Mouse (Mus musculus) stomach, embryonic 15.5 days (tissue): ENCODE measurements at regions not wholly inside any gene's neighbourhood (a gene's known extent, or its start where the extent isn't known, plus 50 kb on each side); places are given as distances from the start of the nearest gene placed in this dataset.

Experiments
- ATAC-seq: fragments of 200-750 bp; cut with Nextera tagmentation; 2 replicates; pipeline ENCODE4 v1.8.0; 2017; ENCODE audit warnings: low read depth, moderate number of reproducible peaks, moderate TSS enrichment; ENCODE audit not compliant: insufficient read depth, low FRiP score
- H3K27ac ChIP-seq: fragments of 300-500 bp; sonication (generic); 2 replicates; pipeline ENCODE4 v1.5.1; 2015; ENCODE audit warnings: mild to moderate bottlenecking, inconsistent platforms
- H3K27me3 ChIP-seq: fragments of 300-500 bp; sonication (generic); replicated peaks from 2 replicates; pipeline ENCODE4 v1.6.1; 2015; ENCODE audit warnings: inconsistent platforms
- H3K36me3 ChIP-seq: fragments of 300-500 bp; sonication (generic); 2 replicates; pipeline ENCODE4 v1.6.1; 2015; ENCODE audit warnings: inconsistent platforms
- H3K4me1 ChIP-seq: fragments of 300-500 bp; sonication (generic); 2 replicates; pipeline ENCODE4 v1.6.1; 2015; ENCODE audit warnings: inconsistent platforms
- H3K4me2 ChIP-seq: fragments of 300-500 bp; sonication (generic); 2 replicates; pipeline ENCODE4 v1.6.1; 2015; ENCODE audit warnings: mild to moderate bottlenecking, inconsistent platforms
- H3K4me3 ChIP-seq: fragments of 300-500 bp; sonication (generic); replicated peaks from 2 replicates; pipeline ENCODE4 v1.5.1; 2015; ENCODE audit warnings: inconsistent platforms
- H3K9ac ChIP-seq: fragments of 300-500 bp; sonication (generic); 2 replicates; pipeline ENCODE4 v1.6.1; 2015; ENCODE audit warnings: inconsistent platforms
- H3K9me3 ChIP-seq: fragments of 300-500 bp; sonication (generic); 2 replicates; pipeline ENCODE4 v1.6.1; 2016; ENCODE audit warnings: inconsistent platforms
- WGBS: fragments of 180-500 bp; shearing (Covaris S2); methylation state at CpG from one replicate; pipeline ENCODE4 v1.1.7; 2015; 5-methylcytosine and 5-hydroxymethylcytosine counted together

DNA sequence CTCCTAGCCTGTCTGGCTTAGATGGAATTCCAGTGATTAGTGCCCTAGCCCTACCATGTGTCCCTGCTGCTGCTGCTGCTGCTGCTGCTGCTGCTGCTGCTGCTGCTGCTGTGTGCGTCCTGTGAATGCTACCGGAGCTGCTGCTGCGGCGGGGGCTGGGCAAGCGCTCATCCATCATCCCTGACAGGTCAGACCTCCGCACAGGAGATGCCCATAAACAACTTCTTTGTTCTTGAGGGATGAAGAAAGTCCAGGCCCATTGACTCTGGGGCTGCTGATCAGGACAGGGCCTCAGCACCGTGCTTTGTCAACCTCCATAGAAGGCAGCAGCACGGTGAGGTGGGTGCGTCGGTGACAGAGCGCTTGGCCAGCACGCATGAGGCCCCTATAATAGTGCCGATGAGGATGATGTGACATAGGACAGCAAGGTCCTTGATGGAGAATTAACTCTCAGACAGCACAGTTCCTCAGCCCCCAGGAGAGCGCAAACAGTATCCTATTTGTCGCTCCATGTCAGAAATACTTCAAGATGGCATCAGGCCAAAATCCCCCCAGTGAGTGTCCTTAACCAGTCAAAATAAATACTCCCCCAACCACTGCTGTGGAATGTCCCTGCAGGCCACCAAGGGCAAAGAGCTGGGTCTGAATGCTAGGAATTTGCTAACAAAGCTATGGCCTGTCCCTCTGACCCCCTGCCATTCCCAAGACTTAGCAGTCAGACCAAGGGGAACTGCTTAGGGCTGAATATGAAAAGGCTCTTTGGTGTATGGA is 95.1 kb upstream of the Errfi1 start:
- Histone ChIP-seq H3K27me3 (no peaks in the 10 kb centered on the region), H3K9me3 (no peaks in the 10 kb centered on the region), H3K27ac (peak overlapping the region; percentile 74), H3K4me2 (no peak overlapping the region), H3K9ac (no peak overlapping the region), H3K4me3 (no peak overlapping the region), H3K4me1 (peaks cover 19% of the 10 kb centered on the region), H3K36me3 (no peaks in the 10 kb centered on the region)
- WGBS: 12% methylated on average over 15 of the region's 15 CpGs
- peak; percentile 44; the same call in 1 of the 2 replicates for ATAC-seq

DNA sequence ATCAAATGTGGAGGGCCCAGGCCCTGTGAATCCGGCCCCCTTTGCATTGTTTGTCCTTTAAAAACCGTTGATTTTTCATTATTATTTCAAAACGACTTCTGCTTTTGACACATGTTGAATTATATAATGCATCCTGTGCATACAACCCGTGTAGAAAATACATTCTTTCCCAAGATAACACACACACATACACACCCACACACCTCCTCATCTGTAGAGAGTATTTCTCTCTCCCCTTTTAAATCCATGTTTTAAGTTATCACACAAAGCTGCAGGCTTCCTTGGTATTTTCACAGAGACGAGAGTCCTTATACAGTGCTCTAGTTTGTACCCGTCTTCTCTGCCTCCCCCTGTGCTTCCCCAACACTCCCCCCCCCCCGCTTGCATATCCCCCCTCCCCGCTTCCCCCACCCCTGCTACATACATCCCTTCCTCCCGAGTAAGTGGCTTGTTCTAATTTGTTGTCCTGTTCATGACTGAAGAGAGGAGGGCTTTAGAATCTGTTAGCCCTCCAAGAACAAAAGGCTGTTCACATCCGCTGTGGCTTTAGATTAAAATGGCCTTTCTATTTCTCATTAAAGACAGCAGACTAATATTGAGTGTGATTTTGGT is 95.8 kb upstream of the Errfi1 start:
- no peak overlapping the region for H3K4me2 ChIP-seq

DNA sequence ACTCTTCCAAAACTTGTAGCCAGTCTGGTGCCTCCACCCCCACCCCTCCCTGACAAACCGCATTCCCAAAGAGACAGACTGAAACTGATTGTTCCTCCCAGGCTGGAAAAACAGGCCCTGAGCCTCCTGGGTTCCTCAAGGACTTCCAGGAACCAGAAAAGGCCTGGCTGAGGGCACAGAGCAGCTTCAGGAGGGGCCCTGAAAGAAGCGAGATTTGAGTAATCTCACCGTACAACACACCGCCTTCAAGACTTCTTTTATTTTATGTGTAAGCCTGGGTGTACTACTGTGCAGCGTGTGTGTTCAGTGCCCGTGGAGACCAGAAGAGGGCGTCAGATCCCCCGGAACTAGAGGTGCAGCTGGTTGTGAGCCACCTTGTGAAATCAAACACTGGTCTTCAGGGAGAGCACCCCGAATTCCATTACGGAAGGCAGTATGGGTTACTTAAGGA is 96.4 kb upstream of the Errfi1 start:
- Histone ChIP-seq H3K9me3 (no peaks in the 10 kb centered on the region), H3K9ac (no peak overlapping the region), H3K27ac (peak overlapping the region; percentile 37; the same call in 1 of the 2 replicates), H3K27me3 (no peaks in the 10 kb centered on the region), H3K36me3 (no peaks in the 10 kb centered on the region), H3K4me2 (no peak overlapping the region), H3K4me1 (peaks cover 19% of the 10 kb centered on the region), H3K4me3 (no peak overlapping the region)
- no peak for ATAC-seq
- WGBS: 70% methylated on average over 10 of the region's 10 CpGs

More for the DNA sequence above, 95.8 kb upstream of the Errfi1 start:
- Histone ChIP-seq H3K36me3 (no peaks in the 10 kb centered on the region), H3K27ac (peak overlapping the region; percentile 74), H3K4me3 (no peak overlapping the region), H3K4me1 (peaks cover 19% of the 10 kb centered on the region), H3K9me3 (no peaks in the 10 kb centered on the region), H3K27me3 (no peaks in the 10 kb centered on the region), H3K9ac (no peak overlapping the region)
- WGBS: 39% methylated on average over 10 of the region's 10 CpGs
- ATAC-seq: no peak

DNA sequence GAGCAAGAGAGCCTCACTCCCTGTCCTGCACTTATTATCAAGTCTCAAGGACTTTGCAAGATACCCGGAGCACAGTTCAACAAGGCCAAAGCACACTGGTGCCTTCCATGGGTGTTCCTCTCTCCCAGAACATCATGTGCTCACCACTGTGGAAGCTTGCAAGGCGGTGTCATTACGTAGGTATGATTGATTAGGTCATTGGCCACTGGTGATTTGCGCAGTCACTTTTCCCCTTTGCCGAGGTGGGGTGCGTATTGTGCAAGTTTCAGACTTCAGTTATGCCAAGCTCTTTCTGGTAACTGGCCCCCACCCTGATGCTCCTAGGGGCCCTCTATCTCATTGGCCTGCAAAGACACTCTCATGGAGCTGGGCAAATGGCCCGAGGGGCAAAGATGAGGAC is 98.3 kb upstream of the Errfi1 start:
- no peak overlapping the region for H3K4me2 ChIP-seq
- H3K36me3 ChIP-seq: no peaks in the 10 kb centered on the region
- 95% methylated on average over 7 of the region's 7 CpGs for WGBS
- no peaks in the 10 kb centered on the region for H3K27me3 ChIP-seq
- H3K9me3 ChIP-seq: no peaks in the 10 kb centered on the region
- H3K4me1 ChIP-seq: peaks cover 19% of the 10 kb centered on the region
- no peak overlapping the region for H3K4me3 ChIP-seq
- ATAC-seq: no peak
- no peak overlapping the region for H3K27ac ChIP-seq
- H3K9ac ChIP-seq: no peak overlapping the region

DNA sequence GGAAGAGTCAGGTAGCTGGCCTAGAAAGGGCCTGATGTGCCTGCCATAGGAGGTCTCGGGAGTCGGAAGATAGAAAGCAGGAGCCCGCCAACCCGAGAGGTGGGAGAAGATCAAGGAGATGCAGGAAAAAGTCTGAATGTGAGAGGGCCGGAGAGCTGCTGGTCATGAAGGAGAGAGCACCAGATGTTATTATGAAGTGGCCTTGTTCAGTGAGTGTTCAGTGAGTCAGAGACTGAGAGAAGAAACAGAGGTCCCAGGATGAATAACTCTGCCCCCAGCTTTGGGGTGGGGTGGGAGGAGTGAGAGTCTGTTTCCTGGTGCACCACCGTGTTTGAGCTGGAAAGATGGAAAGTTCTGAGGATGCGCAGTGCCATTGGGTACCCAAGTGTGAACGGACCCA is 100.2 kb upstream of the Slc45a1 start:
- H3K4me1 ChIP-seq: peaks cover 2% of the 10 kb centered on the region; the same call in 1 of the 2 replicates
- H3K36me3 ChIP-seq: no peaks in the 10 kb centered on the region
- no peaks in the 10 kb centered on the region for H3K27me3 ChIP-seq
- no peak overlapping the region for H3K4me2 ChIP-seq
- H3K9ac ChIP-seq: no peak overlapping the region
- 79% methylated on average over 8 of the region's 8 CpGs for WGBS
- no peak overlapping the region for H3K27ac ChIP-seq
- no peaks in the 10 kb centered on the region for H3K9me3 ChIP-seq
- no peak overlapping the region for H3K4me3 ChIP-seq
- ATAC-seq: no peak

DNA sequence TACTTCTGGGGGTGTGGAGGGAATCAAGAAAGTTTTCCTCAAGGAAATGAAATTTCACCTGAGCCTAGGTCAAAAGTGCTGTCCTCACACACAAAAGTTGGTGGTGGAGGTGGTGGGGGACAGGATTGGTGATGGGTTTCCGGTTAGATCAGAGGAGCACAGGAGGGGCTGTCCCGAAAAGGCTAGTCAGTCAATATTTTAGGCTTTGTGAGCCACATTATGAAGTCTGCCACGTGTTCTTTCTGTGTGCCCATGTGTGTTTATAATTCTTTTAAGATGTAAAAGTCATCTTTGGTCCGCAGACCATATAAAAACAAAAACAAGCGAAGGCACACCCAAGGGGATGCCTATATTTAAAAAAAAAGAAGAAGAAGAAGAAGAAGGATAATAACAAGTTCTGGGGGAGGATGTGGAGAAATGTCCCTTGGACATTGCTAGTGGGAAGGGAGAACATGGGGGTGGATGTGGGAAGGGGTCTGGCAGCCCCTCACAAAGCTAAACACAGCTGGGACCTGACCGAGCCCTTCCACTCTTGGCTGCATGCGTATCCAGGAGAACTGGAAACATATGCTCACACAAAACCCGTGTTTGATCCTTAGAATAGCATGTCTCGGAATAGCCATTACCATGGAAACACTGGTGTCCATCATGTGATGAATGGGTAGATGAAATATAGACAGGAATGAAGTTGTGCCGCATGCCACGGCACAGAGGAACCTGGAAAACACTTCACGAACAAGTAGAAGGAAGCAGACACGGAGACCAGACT is 98.7 kb upstream of the Slc45a1 start:
- 56% methylated on average over 13 of the region's 13 CpGs for WGBS

DNA sequence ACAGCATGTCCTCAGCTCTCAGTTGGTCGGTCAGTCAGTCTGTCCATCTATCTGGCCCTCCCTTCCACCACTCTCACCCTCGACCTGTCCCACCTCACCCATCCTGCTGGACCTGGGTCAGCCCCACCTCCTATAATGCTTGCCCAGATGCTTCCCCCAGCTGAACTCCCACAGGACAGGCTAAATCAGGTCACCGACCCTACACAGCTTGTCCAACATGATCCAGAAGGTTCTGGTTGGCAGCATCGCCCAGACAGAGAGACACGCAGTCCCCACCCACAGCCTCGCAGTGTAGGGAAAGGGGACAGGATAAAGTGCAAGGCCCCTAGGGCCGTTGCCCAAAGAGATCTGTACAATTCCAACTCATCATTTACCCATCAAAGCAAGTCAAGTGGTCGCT is 97.1 kb upstream of the Slc45a1 start:
- Histone ChIP-seq H3K27me3 (no peaks in the 10 kb centered on the region), H3K9ac (no peak overlapping the region), H3K9me3 (no peaks in the 10 kb centered on the region), H3K27ac (peak overlapping the region; percentile 66; the same call in 1 of the 2 replicates), H3K4me1 (peaks cover 13% of the 10 kb centered on the region), H3K4me2 (no peak overlapping the region), H3K36me3 (no peaks in the 10 kb centered on the region), H3K4me3 (no peak overlapping the region)
- WGBS: 82% methylated on average over 8 of the region's 8 CpGs
- no peak for ATAC-seq

More for the DNA sequence above, 98.7 kb upstream of the Slc45a1 start:
- ATAC-seq: no peak
- no peaks in the 10 kb centered on the region for H3K9me3 ChIP-seq
- no peak overlapping the region for H3K4me2 ChIP-seq
- H3K36me3 ChIP-seq: no peaks in the 10 kb centered on the region
- H3K27ac ChIP-seq: no peak overlapping the region
- no peak overlapping the region for H3K9ac ChIP-seq
- no peak overlapping the region for H3K4me3 ChIP-seq
- H3K27me3 ChIP-seq: no peaks in the 10 kb centered on the region
- H3K4me1 ChIP-seq: peaks cover 9% of the 10 kb centered on the region

DNA sequence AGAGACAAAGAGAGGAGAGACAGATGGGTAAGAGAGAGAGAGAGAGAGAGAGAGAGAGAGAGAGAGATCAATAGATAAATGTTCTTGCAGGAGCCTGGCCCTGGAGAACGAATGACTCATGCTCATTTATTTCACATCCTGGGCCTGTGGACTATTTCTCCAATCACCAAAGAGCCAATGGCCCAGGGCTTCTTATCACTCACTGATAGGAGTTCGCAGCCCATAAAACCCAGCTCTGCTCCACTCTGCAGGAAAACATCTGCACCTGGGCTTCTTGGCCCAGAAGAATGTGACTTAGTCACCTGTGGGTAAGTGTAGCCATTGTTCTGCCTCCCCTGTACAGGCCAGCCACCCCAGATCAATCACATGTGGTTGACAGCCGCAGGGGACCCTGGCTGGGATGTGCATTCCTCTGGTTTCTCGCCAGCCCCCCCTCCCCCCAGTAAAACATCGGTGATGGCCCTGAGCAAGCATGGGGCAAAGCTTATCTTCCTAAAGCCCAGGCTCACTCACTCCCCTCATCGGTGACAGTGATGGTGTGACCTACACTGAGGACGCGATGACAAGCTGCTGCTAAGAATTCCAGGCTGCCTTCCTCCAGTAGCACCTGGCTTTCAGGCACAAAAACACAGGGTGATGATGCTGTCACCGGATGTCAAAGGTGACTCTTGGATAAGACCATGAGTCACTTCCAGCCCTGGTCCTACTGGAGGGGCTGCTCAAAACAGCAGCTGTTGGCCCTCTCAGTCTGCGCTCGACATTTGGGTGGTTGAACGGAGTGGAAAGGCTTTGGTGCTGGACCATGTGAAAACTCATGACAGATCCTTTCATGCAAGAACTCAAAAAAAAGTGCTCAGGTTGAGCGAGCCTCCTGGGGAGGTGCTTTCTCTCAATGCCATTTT is 96.4 kb upstream of the Slc45a1 start:
- 38% methylated on average over 13 of the region's 13 CpGs for WGBS
- Histone ChIP-seq H3K9ac (no peak overlapping the region), H3K4me1 (peaks cover 13% of the 10 kb centered on the region), H3K4me2 (no peak overlapping the region), H3K27me3 (no peaks in the 10 kb centered on the region), H3K27ac (peak overlapping the region; percentile 66), H3K4me3 (no peak overlapping the region), H3K9me3 (no peaks in the 10 kb centered on the region), H3K36me3 (no peaks in the 10 kb centered on the region)
- peak; percentile 75 for ATAC-seq

DNA sequence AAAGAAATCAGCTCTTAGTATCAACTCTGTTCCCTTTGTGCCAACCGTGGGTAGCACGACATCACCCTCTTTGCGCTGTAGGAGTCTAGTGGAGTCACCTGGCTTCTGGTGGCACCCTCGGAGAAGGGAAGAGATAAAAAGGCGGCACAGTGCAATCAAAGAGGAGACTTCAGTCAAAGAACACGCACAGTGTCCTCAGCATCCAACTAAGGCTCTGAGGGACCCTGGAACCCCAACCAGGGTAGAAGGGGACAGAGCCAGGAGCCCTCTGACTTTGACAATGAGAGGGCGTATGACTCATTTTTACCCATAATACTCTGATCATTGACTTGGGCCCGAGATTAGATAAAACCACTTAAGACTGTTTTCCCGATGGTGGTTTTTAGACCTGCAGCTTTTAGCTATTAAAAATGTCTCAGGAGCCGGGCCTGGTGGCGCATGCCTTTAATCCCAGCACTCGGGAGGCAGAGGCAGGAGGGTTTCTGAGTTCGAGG is 94.5 kb upstream of the Slc45a1 start:
- 63% methylated on average over 13 of the region's 13 CpGs for WGBS
- Histone ChIP-seq H3K9ac (peak overlapping the region; percentile 12; the same call in 1 of the 2 replicates), H3K27ac (peak overlapping the region; percentile 89), H3K36me3 (no peaks in the 10 kb centered on the region), H3K4me3 (no peak overlapping the region), H3K9me3 (no peaks in the 10 kb centered on the region), H3K4me2 (peak overlapping the region; percentile 13; the same call in 1 of the 2 replicates), H3K27me3 (no peaks in the 10 kb centered on the region), H3K4me1 (peaks cover 13% of the 10 kb centered on the region)
- no peak for ATAC-seq

DNA sequence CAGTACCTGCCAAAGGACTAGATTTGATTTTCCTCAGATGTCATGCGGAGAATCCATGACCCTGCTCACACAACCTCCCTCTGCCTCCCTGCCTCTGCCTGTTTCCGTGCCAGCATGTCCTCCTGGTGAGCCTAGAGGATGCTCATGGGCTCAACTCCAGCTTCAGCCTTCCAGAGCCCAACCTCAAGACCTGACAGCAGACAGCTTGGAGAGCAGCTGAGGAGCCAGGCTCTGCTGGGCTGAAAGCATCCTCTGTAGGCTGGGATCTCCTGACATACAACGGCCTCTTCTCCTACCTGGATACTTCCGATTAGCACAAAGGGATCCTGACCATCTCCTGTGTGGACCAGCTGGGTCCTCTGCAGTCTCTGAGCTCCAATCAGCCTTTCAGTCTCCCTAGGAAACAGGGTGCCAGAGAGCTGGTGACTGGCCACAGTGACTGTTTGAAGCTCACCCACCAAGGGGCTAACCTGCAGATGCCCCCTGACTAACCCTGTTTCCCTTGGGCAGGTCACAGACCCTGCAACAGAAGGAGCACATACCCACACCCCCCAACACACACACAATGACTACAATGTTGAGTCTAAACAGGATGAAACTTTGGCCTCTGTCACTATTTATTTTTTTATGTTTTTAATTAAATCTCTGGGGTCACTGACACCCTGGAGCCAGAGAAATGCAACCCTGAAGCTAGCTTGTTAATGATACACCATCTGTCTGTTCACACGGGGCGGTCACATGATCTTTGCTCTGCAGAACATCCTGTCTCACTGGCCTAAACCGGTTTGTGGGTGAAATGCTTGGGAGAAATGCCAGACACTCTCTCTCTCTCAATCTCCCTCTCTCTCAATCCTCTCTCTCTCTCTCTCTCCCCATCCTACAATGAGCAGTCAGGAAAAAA is 93.8 kb upstream of the Slc45a1 start:
- 37% methylated on average over 7 of the region's 7 CpGs for WGBS
- Histone ChIP-seq H3K27me3 (no peaks in the 10 kb centered on the region), H3K9ac (peak overlapping the region; percentile 12; the same call in 1 of the 2 replicates), H3K4me2 (peak overlapping the region; percentile 13; the same call in 1 of the 2 replicates), H3K4me1 (peaks cover 13% of the 10 kb centered on the region), H3K4me3 (no peak overlapping the region), H3K9me3 (no peaks in the 10 kb centered on the region), H3K36me3 (no peaks in the 10 kb centered on the region), H3K27ac (peak overlapping the region; percentile 89)
- peak; percentile 59; the same call in 1 of the 2 replicates for ATAC-seq
